Mouse (Mus musculus): ENCODE measurements around the gene Hist2h3b.
"Not testable (repeated sequence)": the region's sequence is repeated elsewhere in the genome, so short reads cannot be mapped to it uniquely, and the experiment has no call there.

Gene Hist2h3b

GRCm38 (mm10) chr3:96268051-96268775, at the start of gene Hist2h3b:
Gene Hist2h3b, plus strand, starts transcription at chr3:96268654.
- peak; percentile 82 to 88 for DNase-seq

- peak; percentile 33 to 49 for DNase-seq
These were observed 49.2 kb upstream of the Hist2h3b start for GRCm38 (mm10) chr3:96219191-96219641.

GRCm38 (mm10) chr3:96219661-96220130, 48.8 kb upstream of the Hist2h3b start, which contains the start of the genes Bola1 and Hist2h2ab:
Gene Bola1, minus strand, starts transcription at chr3:96219709.
Gene Hist2h2ab, plus strand, starts transcription at chr3:96219865.
- DNase-seq = peak; percentile 66 to 81

- not testable (repeated sequence) for DNase-seq
These were observed 48.2 kb upstream of the Hist2h3b start for GRCm38 (mm10) chr3:96220131-96220764.

- peak; percentile 71 to 83 for DNase-seq
These were observed 47.5 kb upstream of the Hist2h3b start, which contains the start of the genes Hist2h2ac and Hist2h2be for GRCm38 (mm10) chr3:96220765-96221639. Gene Hist2h2ac, minus strand, starts transcription at chr3:96220880. Gene Hist2h2be, plus strand, starts transcription at chr3:96221119.

GRCm38 (mm10) chr3:96221640-96222038, 46.8 kb upstream of the Hist2h3b start:
- peak in 1 of 2 experiments; percentile 34 for DNase-seq

GRCm38 (mm10) chr3:96222774-96223173, 45.7 kb upstream of the Hist2h3b start:
- DNase-seq = no peak

GRCm38 (mm10) chr3:96225421-96225820, 43.0 kb upstream of the Hist2h3b start:
- DNase-seq = no peak

GRCm38 (mm10) chr3:96226695-96227648, 41.5 kb upstream of the Hist2h3b start:
- no peak for DNase-seq

- DNase-seq = no peak
These were observed 39.6 kb upstream of the Hist2h3b start for GRCm38 (mm10) chr3:96228828-96229227.

GRCm38 (mm10) chr3:96230404-96230803, 38.0 kb upstream of the Hist2h3b start:
- no peak for DNase-seq

GRCm38 (mm10) chr3:96230910-96231757, 37.3 kb upstream of the Hist2h3b start:
- no peak for DNase-seq

- no peak for DNase-seq
These were observed 36.7 kb upstream of the Hist2h3b start for GRCm38 (mm10) chr3:96231758-96232120.

GRCm38 (mm10) chr3:96234914-96235313, 33.5 kb upstream of the Hist2h3b start:
- DNase-seq = no peak

GRCm38 (mm10) chr3:96235836-96236235, 32.6 kb upstream of the Hist2h3b start:
- no peak for DNase-seq

- peak in 1 of 2 experiments; percentile 10 for DNase-seq
These were observed 31.6 kb upstream of the Hist2h3b start for GRCm38 (mm10) chr3:96236834-96237334.

GRCm38 (mm10) chr3:96237335-96237903, 31.0 kb upstream of the Hist2h3b start:
- DNase-seq = peak in 1 of 2 experiments; percentile 8

- peak in 1 of 2 experiments; percentile 7 for DNase-seq
These were observed 30.4 kb upstream of the Hist2h3b start for GRCm38 (mm10) chr3:96237904-96238511.
